Mouse (Mus musculus): Measurements from ENCODE around the gene Aff2. TPM values are rescaled to one million over a fixed set of nuclear protein-coding genes. Genes with fewer than 3 reads are reported as not detected.

The Aff2 gene
- polyA plus RNA-seq, 2 experiments: 0.10 to 0.11 TPM

DNA sequence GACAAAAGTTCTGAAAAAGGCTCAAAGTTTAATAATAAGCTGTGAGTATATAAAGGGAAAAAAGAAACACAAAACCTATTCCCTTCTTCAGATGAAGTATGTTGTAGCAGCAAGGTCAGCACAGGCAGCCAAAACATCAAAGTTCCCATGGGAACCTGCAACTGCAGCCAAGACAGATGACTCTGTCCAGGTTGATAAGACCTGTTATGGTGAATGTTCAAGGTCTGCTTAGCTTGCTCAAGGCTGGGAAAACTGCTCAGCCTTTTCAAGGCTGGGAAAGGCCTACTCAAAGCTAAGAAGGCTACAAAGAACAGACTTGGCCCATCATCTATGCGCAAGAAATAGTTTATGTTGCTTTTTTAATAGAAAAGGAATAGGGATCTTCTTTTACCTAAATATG, 315.6 kb downstream of the Aff2 start:
- no peak for TF ChIP-seq EP300 (IDR thresholded peaks at IDR 0.05; ENCODE audit: low read depth)
- no peak overlapping the region for H3K4me2 ChIP-seq (ENCODE audit: low read depth)
- ATAC-seq (ENCODE audit: insufficient read depth): no peak
- H3K27me3 ChIP-seq (ENCODE audit: control insufficient read depth, insufficient read depth, low read length): no peaks in the 10 kb centered on the region
- WGBS (ENCODE audit: insufficient replicate concordance): 75% methylated on average over 1 of the region's 1 CpGs
- no peak overlapping the region for H3K4me3 ChIP-seq (ENCODE audit: insufficient read depth in 1 of 2, low read depth in 2 of 2, low read length in 2 of 2)
- H3K9me3 ChIP-seq (ENCODE audit: control insufficient read depth, low read length): no peaks in the 10 kb centered on the region
- H3K9ac ChIP-seq (replicated peaks): no peak overlapping the region
- H3K27ac ChIP-seq: no peak overlapping the region
- H3K36me3 ChIP-seq (replicated peaks; ENCODE audit: control insufficient read depth, insufficient read depth, low read depth): no peaks in the 10 kb centered on the region
- no peak for DNase-seq (ENCODE audit: low read depth in 3 of 3, low spot score in 3 of 3)
- H3K4me1 ChIP-seq (replicated peaks; ENCODE audit: control insufficient read depth in 2 of 2, insufficient read depth in 2 of 2, low read length in 1 of 2): no peaks in the 10 kb centered on the region

DNA sequence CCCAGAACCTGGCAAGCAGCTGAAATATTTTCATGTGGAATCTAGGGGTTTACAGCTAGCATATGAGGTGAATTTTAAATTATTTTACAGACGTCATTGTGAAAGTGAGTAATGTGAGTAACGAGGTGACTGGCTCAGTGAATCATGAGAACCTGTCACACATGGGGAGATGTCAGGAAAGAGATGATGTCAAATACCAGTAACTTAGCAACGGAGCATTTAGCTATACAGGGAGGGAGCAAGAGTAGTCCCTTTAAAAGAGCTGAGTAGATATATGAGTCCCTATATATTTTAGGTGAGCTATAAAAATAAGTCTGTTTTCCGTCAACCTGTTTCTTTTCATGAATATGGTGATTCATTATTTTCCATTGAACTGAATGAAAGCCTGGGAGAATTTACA, 338.7 kb downstream of the Aff2 start:
- 56% methylated on average over 4 of the region's 4 CpGs for WGBS (ENCODE audit: insufficient replicate concordance)
- TF ChIP-seq CTCF (IDR thresholded peaks at IDR 0.05; ENCODE audit: low read depth) (no peak), EP300 (IDR thresholded peaks at IDR 0.05; ENCODE audit: low read depth) (no peak)
- Histone ChIP-seq H3K4me2 (ENCODE audit: low read depth) (no peak overlapping the region), H3K27ac (no peak overlapping the region), H3K9ac (replicated peaks) (no peak overlapping the region), H3K36me3 (replicated peaks; ENCODE audit: control insufficient read depth, insufficient read depth, low read depth) (no peaks in the 10 kb centered on the region), H3K4me3 (ENCODE audit: insufficient read depth in 1 of 2, low read depth in 2 of 2, low read length in 2 of 2) (no peak overlapping the region), H3K4me1 (replicated peaks; ENCODE audit: control insufficient read depth in 2 of 2, insufficient read depth in 2 of 2, low read length in 1 of 2) (no peaks in the 10 kb centered on the region), H3K27me3 (ENCODE audit: control insufficient read depth, insufficient read depth, low read length) (no peaks in the 10 kb centered on the region), H3K9me3 (ENCODE audit: control insufficient read depth, low read length) (no peaks in the 10 kb centered on the region)
- ATAC-seq (ENCODE audit: insufficient read depth) (no peak), DNase-seq (ENCODE audit: low read depth in 3 of 3, low spot score in 3 of 3) (no peak)

DNA sequence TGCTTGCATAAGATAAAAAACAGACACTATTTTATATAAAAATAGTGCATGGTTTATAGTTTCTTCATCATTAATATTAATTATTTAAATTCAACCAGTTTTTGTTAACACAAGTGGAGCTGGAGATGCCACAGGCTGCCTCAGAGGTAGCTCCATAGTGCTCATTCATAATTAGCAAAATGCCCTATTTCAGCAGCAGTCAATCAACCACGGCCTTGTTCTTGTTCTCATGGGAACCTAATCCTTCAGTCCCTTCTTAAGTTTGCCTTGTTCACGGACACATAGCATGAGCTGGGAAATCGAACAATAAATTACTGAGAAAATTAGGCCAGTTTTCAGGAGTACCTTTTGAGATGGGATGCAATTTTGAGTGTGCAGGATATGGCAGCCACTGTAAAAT, 378.9 kb downstream of the Aff2 start:
- H3K4me1 ChIP-seq (replicated peaks; ENCODE audit: control insufficient read depth in 2 of 2, insufficient read depth in 2 of 2, low read length in 1 of 2): no peaks in the 10 kb centered on the region
- no peak overlapping the region for H3K27ac ChIP-seq
- TF ChIP-seq EP300 (IDR thresholded peaks at IDR 0.05; ENCODE audit: low read depth) (no peak), CTCF (IDR thresholded peaks at IDR 0.05; ENCODE audit: low read depth) (no peak)
- no peaks in the 10 kb centered on the region for H3K27me3 ChIP-seq (ENCODE audit: control insufficient read depth, insufficient read depth, low read length)
- H3K36me3 ChIP-seq (replicated peaks; ENCODE audit: control insufficient read depth, insufficient read depth, low read depth): no peaks in the 10 kb centered on the region
- H3K9me3 ChIP-seq (ENCODE audit: control insufficient read depth, low read length): no peaks in the 10 kb centered on the region
- DNase-seq (ENCODE audit: low read depth in 3 of 3, low spot score in 3 of 3) (no peak), ATAC-seq (ENCODE audit: insufficient read depth) (no peak)
- H3K4me2 ChIP-seq (ENCODE audit: low read depth): no peak overlapping the region
- no peak overlapping the region for H3K9ac ChIP-seq (replicated peaks)
- no peak overlapping the region for H3K4me3 ChIP-seq (ENCODE audit: insufficient read depth in 1 of 2, low read depth in 2 of 2, low read length in 2 of 2)
- 45% methylated on average over 3 of the region's 3 CpGs for WGBS (ENCODE audit: insufficient replicate concordance)

DNA sequence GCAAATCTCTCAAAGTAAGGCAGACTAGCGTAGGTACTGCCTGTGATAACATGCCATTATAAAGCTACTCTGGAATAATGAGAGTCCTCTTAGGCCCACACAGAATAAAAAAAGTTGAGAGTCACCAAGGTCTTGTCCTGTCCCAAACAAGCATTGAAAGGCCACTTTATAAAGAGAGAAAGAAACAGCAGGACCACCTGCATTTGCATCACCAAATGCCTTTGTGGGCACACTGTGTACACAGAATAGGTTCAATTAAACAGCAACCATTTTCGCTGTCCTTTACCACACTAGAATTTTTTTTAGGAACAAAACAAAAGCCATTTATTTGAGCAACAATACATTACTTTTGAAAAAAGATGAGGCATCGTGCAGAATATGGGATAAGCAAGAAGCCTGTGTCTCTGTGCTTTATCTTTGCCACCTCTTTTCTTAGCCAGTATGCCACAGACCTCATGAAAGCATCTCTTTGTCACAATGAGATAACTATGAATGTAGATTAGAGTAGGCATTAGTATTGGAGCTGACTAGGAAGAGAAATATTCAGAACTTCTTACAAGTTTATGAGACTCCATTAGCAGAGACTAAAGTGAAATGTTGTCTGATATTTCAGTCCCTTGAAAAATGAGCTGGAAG, 385.0 kb downstream of the Aff2 start:
- WGBS (ENCODE audit: insufficient replicate concordance): 50% methylated on average over 3 of the region's 3 CpGs
- Histone ChIP-seq H3K36me3 (replicated peaks; ENCODE audit: control insufficient read depth, insufficient read depth, low read depth) (no peaks in the 10 kb centered on the region), H3K4me2 (ENCODE audit: low read depth) (no peak overlapping the region), H3K9me3 (ENCODE audit: control insufficient read depth, low read length) (no peaks in the 10 kb centered on the region), H3K27ac (no peak overlapping the region), H3K9ac (replicated peaks) (no peak overlapping the region), H3K27me3 (ENCODE audit: control insufficient read depth, insufficient read depth, low read length) (no peaks in the 10 kb centered on the region), H3K4me1 (replicated peaks; ENCODE audit: control insufficient read depth in 2 of 2, insufficient read depth in 2 of 2, low read length in 1 of 2) (no peaks in the 10 kb centered on the region), H3K4me3 (ENCODE audit: insufficient read depth in 1 of 2, low read depth in 2 of 2, low read length in 2 of 2) (no peak overlapping the region)
- ATAC-seq (ENCODE audit: insufficient read depth) (no peak), DNase-seq (ENCODE audit: low read depth in 3 of 3, low spot score in 3 of 3) (no peak)
- TF ChIP-seq CTCF (IDR thresholded peaks at IDR 0.05; ENCODE audit: low read depth) (no peak), EP300 (IDR thresholded peaks at IDR 0.05; ENCODE audit: low read depth) (no peak)

DNA sequence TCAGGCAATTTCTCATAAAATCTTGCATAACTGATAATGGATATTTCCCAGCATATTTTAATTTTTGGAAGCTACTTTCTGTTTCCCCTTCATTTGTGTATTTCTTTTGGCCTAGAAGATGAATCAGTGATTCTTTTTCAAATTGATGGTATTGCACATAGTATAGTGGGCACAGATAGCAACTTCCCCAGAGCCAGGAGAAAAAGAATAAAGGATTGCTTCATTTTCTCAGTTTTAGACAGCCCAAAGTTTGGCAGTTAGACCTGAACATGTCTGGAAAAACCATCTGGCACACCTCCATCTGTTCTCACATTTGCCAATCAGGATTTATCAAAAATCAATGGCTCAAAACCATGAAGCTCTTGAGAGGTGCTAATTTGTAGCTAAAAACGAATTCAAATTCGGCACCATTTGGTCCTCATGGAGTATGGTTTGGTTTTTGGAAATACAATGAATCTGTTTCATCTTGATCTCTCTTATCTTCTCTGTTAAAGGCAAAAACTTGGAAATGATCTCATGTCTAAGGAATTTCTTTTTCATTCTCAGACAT, 441.9 kb downstream of the Aff2 start:
- Histone ChIP-seq H3K27me3 (ENCODE audit: control insufficient read depth, insufficient read depth, low read length) (no peaks in the 10 kb centered on the region), H3K4me2 (ENCODE audit: low read depth) (no peak overlapping the region), H3K27ac (no peak overlapping the region), H3K9ac (replicated peaks) (no peak overlapping the region), H3K9me3 (ENCODE audit: control insufficient read depth, low read length) (no peaks in the 10 kb centered on the region), H3K36me3 (replicated peaks; ENCODE audit: control insufficient read depth, insufficient read depth, low read depth) (no peaks in the 10 kb centered on the region), H3K4me1 (replicated peaks; ENCODE audit: control insufficient read depth in 2 of 2, insufficient read depth in 2 of 2, low read length in 1 of 2) (no peaks in the 10 kb centered on the region), H3K4me3 (ENCODE audit: insufficient read depth in 1 of 2, low read depth in 2 of 2, low read length in 2 of 2) (no peak overlapping the region)
- DNase-seq (ENCODE audit: low read depth in 3 of 3, low spot score in 3 of 3) (no peak), ATAC-seq (ENCODE audit: insufficient read depth) (no peak)
- WGBS (ENCODE audit: insufficient replicate concordance): 50% methylated on average over 2 of the region's 2 CpGs
- TF ChIP-seq CTCF (IDR thresholded peaks at IDR 0.05; ENCODE audit: low read depth) (no peak), EP300 (IDR thresholded peaks at IDR 0.05; ENCODE audit: low read depth) (no peak)

Measured in liver, embryonic 14.5 days (tissue).